Mouse (Mus musculus) hindbrain, embryonic 16.5 days (tissue): ENCODE results near the gene Cdk5rap2. TPM values are rescaled to one million over a fixed set of nuclear protein-coding genes. Genes with fewer than 3 reads are reported as not detected.

Source experiments
- ATAC-seq: fragments of 200-750 bp; cut with Nextera tagmentation; 2 replicates; pipeline ENCODE4 v1.8.0; 2017; ENCODE audit warnings: moderate TSS enrichment, moderate library complexity
- H3K27ac ChIP-seq: fragments of 300-500 bp; sonication (generic); 2 replicates; pipeline ENCODE4 v1.5.1; 2014; ENCODE audit warnings: low read depth, mild to moderate bottlenecking, control low read depth, low read length, moderate library complexity
- H3K27me3 ChIP-seq: fragments of 300-500 bp; sonication (generic); replicated peaks from 2 replicates; pipeline ENCODE4 v1.6.1; 2014; ENCODE audit warnings: low read length; ENCODE audit not compliant: control insufficient read depth, insufficient read depth
- H3K36me3 ChIP-seq: fragments of 300-500 bp; sonication (generic); 2 replicates; pipeline ENCODE4 v1.6.1; 2014; ENCODE audit warnings: mild to moderate bottlenecking, low read length, moderate library complexity, mixed read lengths; ENCODE audit not compliant: control insufficient read depth, insufficient read depth
- H3K4me1 ChIP-seq: fragments of 300-500 bp; sonication (generic); 2 replicates; pipeline ENCODE4 v1.6.1; 2014; ENCODE audit warnings: low read depth, low read length; ENCODE audit not compliant: control insufficient read depth, insufficient read depth
- H3K4me2 ChIP-seq: fragments of 300-500 bp; sonication (generic); 2 replicates; pipeline ENCODE4 v1.6.1; 2014; ENCODE audit warnings: mild to moderate bottlenecking, low read length, control low read depth, moderate library complexity
- H3K4me3 ChIP-seq: fragments of 300-500 bp; sonication (generic); 2 replicates; pipeline ENCODE4 v1.5.1; 2014; ENCODE audit warnings: mild to moderate bottlenecking, low read length, control low read depth, moderate library complexity
- H3K9ac ChIP-seq: fragments of 300-500 bp; sonication (generic); 2 replicates; pipeline ENCODE4 v1.6.1; 2014; ENCODE audit warnings: low read depth, mild to moderate bottlenecking, control low read depth, low read length, moderate library complexity
- H3K9me3 ChIP-seq: fragments of 300-500 bp; sonication (generic); 2 replicates; pipeline ENCODE4 v1.6.1; 2014; ENCODE audit warnings: mild to moderate bottlenecking, low read length, moderate library complexity; ENCODE audit not compliant: control insufficient read depth
- WGBS: fragments of 180-500 bp; shearing (Covaris S2); extraction: QIAGEN DNeasy Blood & Tissue Kit; methylation state at CpG from one replicate; pipeline ENCODE4 v1.1.7; 2014; 5-methylcytosine and 5-hydroxymethylcytosine counted together
- polyA plus RNA-seq: library from polyadenylated mRNA; unstranded; fragments of >200 nt; fragmentation: Nextera tagmentation; extraction: Ambion mirVana; gene quantifications from 2 replicates; pipeline ENCODE4 v1.2.1, GENCODE M21; 2015

The Cdk5rap2 gene
- 7.2 and 10.6 TPM in 2 replicates for polyA plus RNA-seq

DNA sequence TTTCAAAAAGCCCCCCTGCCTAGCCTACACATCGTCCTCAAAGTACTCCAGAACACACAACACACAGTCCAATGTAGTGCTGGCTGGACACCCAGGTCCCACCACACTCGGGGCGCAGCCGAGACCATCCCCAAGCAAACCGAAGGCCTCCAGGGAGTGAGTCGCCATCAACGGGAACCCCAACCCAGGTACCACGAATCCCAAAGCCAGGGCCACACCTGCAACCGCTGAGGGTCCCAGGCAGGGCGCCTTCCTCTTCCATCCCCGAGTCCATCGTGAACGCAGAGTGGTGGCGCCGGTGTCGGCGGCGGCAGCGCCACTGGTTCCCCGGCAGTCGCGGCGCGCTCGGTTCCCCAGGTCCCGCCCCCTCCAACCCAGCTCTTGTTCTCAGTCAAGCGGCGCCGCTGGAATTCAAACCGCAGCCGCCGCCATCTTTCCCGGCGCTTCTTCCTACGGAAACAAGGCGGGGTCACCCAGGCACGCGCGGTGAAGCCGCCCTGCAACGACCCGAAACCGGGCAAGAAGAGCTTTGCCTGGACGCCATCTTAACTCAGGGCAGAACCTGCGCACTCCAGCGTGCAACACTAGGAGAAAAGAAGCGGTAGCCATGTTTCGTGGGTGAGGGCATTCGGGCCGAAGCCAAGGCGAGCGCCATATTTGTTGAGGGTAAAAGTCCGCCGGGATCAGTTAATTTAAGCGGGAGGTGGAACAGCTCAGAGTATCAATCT is at the start of gene Cdk5rap2:
TSS of gene Cdk5rap2 (minus strand) at position 450 of the 728 bp plus-strand sequence.
- peak; percentile 98 for ATAC-seq
- Histone ChIP-seq H3K4me2 (peak within 1 kb of the TSS; percentile 74), H3K36me3 (no peaks in the 10 kb centered on the region), H3K9me3 (no peaks in the 10 kb centered on the region), H3K27ac (peak within 1 kb of the TSS; percentile 85), H3K4me3 (peak within 1 kb of the TSS; percentile 94), H3K9ac (peak within 1 kb of the TSS; percentile 90), H3K4me1 (peaks cover 16% of the 10 kb centered on the region), H3K27me3 (no peaks in the 10 kb centered on the region)
- WGBS = under 1% methylated on average over 55 of the region's 55 CpGs

DNA sequence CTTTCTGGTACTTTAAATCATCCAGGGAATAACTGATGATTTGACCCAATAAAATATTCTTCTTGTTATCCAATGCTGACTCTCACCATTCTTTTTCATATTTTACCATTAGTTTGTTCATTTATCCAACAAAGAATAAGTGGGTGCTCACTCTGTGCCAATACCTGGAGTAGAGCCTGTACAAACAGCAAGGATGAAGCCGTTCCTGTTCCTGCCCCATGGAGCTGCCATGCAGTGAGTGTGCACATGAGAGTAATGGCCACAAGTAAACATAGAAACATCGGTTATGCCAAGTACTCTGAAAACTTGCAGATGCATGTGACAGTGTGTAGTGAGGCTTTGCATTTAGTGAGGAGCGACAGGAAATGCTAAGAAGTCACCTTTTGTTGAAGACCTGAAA is 41.9 kb upstream of the Cdk5rap2 start:
- no peak; the same call in 1 of the 2 replicates for ATAC-seq
- WGBS = 83% methylated on average over 3 of the region's 3 CpGs

DNA sequence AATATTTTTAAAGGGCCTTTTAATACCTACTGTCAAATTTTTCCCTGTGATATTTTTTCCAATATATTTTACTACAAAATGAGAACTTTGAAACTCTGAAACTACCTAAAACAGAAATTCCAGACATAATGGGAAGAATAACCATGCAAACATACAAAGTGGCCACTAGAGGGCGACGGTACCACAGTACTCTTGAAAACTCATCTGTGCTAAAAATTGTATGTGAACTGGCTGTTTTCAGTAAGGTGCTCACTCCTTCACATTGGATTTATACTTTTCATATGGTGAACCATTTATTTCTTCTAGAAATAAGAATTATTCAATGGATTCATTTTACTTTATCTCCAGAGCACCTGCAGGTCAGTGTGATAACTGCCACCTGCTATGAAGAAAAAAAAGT is 41.5 kb upstream of the Cdk5rap2 start:
- Histone ChIP-seq H3K9ac (no peak overlapping the region), H3K9me3 (no peaks in the 10 kb centered on the region), H3K4me3 (no peak overlapping the region), H3K27ac (no peak overlapping the region), H3K27me3 (no peaks in the 10 kb centered on the region), H3K4me2 (no peak overlapping the region), H3K4me1 (no peaks in the 10 kb centered on the region), H3K36me3 (peaks cover 6% of the 10 kb centered on the region; the same call in 1 of the 2 replicates)
- WGBS = 1% methylated on average over 2 of the region's 2 CpGs
- ATAC-seq = 0 out of 2 replicates have a peak, but pooled peaks have one; percentile 14

More for the DNA sequence above, 41.9 kb upstream of the Cdk5rap2 start:
- Histone ChIP-seq H3K4me3 (no peak overlapping the region), H3K27ac (no peak overlapping the region), H3K9me3 (no peaks in the 10 kb centered on the region), H3K27me3 (no peaks in the 10 kb centered on the region), H3K4me2 (no peak overlapping the region), H3K4me1 (no peaks in the 10 kb centered on the region), H3K36me3 (peaks cover 6% of the 10 kb centered on the region; the same call in 1 of the 2 replicates), H3K9ac (no peak overlapping the region)

GRCm38 (mm10) chr4:70449668-70450067 is 39.4 kb upstream of the Cdk5rap2 start:
- Histone ChIP-seq H3K4me1 (no peaks in the 10 kb centered on the region), H3K27ac (no peak overlapping the region), H3K9ac (no peak overlapping the region), H3K27me3 (no peaks in the 10 kb centered on the region), H3K4me3 (no peak overlapping the region), H3K4me2 (no peak overlapping the region), H3K9me3 (no peaks in the 10 kb centered on the region), H3K36me3 (no peaks in the 10 kb centered on the region)
- WGBS = 92% methylated on average over 1 of the region's 1 CpGs
- ATAC-seq = no peak

GRCm38 (mm10) chr4:70446774-70447173 is 36.5 kb upstream of the Cdk5rap2 start:
- ATAC-seq = no peak; the same call in 1 of the 2 replicates

GRCm38 (mm10) chr4:70420202-70420601 is 10.0 kb upstream of the Cdk5rap2 start:
- Histone ChIP-seq H3K4me3 (no peak overlapping the region), H3K4me1 (no peaks in the 10 kb centered on the region), H3K27ac (no peak overlapping the region), H3K9me3 (no peaks in the 10 kb centered on the region), H3K4me2 (no peak overlapping the region), H3K36me3 (no peaks in the 10 kb centered on the region), H3K27me3 (no peaks in the 10 kb centered on the region), H3K9ac (no peak overlapping the region)
- 59% methylated on average over 2 of the region's 2 CpGs for WGBS
- ATAC-seq = no peak

More at GRCm38 (mm10) chr4:70446774-70447173, 36.5 kb upstream of the Cdk5rap2 start:
- H3K4me2 ChIP-seq = no peak overlapping the region
- H3K9ac ChIP-seq = no peak overlapping the region
- no peaks in the 10 kb centered on the region for H3K27me3 ChIP-seq
- WGBS = 64% methylated on average over 3 of the region's 3 CpGs
- no peak overlapping the region for H3K4me3 ChIP-seq
- no peaks in the 10 kb centered on the region for H3K4me1 ChIP-seq
- no peaks in the 10 kb centered on the region for H3K36me3 ChIP-seq
- no peaks in the 10 kb centered on the region for H3K9me3 ChIP-seq
- H3K27ac ChIP-seq = no peak overlapping the region

GRCm38 (mm10) chr4:70412126-70412525 is 1.9 kb upstream of the Cdk5rap2 start:
- Histone ChIP-seq H3K4me1 (peaks cover 16% of the 10 kb centered on the region), H3K4me2 (no peak overlapping the region), H3K27ac (0 out of 2 replicates have a peak overlapping the region, but pooled peaks have one; percentile 40), H3K27me3 (no peaks in the 10 kb centered on the region), H3K4me3 (no peak overlapping the region), H3K9me3 (no peaks in the 10 kb centered on the region), H3K9ac (no peak overlapping the region), H3K36me3 (no peaks in the 10 kb centered on the region)
- 21% methylated on average over 2 of the region's 2 CpGs for WGBS
- ATAC-seq = peak; percentile 37

- no peaks in the 10 kb centered on the region for H3K36me3 ChIP-seq
- H3K27ac ChIP-seq = no peak overlapping the region
- H3K9ac ChIP-seq = peak overlapping the region; percentile 90
- peaks cover 16% of the 10 kb centered on the region for H3K4me1 ChIP-seq
- H3K4me3 ChIP-seq = peak overlapping the region; percentile 94
- H3K9me3 ChIP-seq = no peaks in the 10 kb centered on the region
- no peak for ATAC-seq
- peak overlapping the region; percentile 74 for H3K4me2 ChIP-seq
- no peaks in the 10 kb centered on the region for H3K27me3 ChIP-seq
- WGBS = 15% methylated on average over 9 of the region's 9 CpGs
Measured at GRCm38 (mm10) chr4:70409456-70409855, 787 bp downstream of the Cdk5rap2 start.

DNA sequence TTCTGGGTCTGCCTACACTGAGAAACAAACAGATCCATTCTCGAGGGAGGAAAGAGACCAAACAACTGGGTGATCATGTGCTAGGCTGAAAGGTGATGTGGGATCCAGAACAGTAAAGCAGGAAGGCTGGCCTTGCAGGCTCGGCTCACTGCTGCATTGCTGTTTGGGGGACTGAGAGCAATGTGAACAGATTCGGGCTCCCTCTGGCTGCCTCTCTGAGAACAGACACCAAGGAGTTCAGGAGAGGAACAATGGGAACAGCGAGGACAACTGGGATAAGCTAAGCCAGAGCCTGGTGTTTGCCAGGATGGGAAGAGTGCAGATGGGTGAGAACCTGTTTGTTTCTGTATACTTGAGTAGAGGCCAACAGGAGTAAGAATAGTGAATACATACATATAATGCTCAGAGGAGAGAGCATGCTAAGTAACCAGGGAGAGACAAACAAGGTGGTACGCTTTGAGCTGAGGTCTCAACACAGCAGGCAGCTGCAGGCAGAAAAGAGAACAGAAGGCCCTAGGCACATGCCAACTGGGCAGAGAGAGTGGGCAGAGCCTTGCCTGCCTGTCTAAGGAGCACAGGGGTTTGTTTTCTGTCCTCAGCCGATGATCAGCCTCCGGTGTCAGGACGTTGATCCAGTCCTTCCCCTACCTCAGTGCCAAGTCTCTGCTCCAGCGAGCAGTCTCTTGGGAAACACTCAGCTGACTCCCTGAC is 8.0 kb downstream of the Cdk5rap2 start:
- H3K9ac ChIP-seq = peak overlapping the region; percentile 35
- H3K36me3 ChIP-seq = peaks cover 2% of the 10 kb centered on the region; the same call in 1 of the 2 replicates
- H3K27ac ChIP-seq = peak overlapping the region; percentile 71

More for the DNA sequence above, 8.0 kb downstream of the Cdk5rap2 start:
- Histone ChIP-seq H3K4me3 (no peak overlapping the region), H3K4me1 (peaks cover 10% of the 10 kb centered on the region), H3K4me2 (no peak overlapping the region), H3K9me3 (no peaks in the 10 kb centered on the region), H3K27me3 (no peaks in the 10 kb centered on the region)
- ATAC-seq = peak; percentile 88
- WGBS = 38% methylated on average over 9 of the region's 9 CpGs
